Mouse (Mus musculus): ENCODE measurements around the gene Eno1.

Eno1 gene

DNA sequence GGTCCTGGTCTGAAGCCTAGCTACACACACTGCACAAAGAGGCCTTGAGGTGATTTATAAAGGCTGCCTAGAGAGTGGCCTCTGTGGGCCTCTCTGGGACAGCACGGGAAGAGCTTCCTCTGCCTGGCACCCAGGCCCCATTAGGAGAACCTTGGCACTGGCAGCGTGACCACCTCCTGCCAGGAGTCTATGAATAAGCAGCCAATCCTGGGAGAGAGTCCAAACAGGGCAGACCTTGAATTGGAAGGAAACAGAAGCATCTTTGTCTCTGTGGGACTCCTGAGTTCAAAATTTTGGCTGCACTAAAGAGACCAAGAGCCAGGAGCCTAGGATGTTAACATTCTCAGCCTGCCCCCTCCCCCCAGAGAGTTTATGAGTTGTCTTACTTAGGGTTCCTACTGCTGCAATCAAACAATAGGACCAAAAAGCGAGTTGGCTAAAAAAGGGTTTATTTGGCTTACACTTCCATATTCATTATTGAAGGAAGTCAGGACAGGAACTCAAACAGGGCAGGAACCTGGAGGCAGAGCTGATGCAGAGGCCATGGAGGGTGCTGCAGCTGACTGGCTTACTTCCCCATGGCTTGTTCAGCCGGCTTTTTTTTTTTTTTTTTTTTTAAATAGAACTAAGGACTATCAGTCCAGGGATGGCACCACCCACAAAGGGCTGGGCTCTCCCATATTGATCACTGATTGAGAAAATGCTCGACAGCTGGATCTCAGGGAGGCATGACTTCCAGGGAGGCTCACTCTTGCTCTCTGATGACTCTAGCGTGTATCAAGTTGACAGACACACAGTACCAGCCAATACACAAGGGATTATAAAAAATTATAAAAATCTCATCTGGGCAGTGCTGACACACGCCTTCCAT, 9.5 kb upstream of the Eno1 start:
- DNase-seq (ENCODE audit: low spot score in 2 of 2) = peak; percentile 72 to 74

GRCm38 (mm10) chr4:150228581-150229348, 7.8 kb upstream of the Eno1 start:
- DNase-seq (ENCODE audit: low spot score in 2 of 2) = no peak

DNA sequence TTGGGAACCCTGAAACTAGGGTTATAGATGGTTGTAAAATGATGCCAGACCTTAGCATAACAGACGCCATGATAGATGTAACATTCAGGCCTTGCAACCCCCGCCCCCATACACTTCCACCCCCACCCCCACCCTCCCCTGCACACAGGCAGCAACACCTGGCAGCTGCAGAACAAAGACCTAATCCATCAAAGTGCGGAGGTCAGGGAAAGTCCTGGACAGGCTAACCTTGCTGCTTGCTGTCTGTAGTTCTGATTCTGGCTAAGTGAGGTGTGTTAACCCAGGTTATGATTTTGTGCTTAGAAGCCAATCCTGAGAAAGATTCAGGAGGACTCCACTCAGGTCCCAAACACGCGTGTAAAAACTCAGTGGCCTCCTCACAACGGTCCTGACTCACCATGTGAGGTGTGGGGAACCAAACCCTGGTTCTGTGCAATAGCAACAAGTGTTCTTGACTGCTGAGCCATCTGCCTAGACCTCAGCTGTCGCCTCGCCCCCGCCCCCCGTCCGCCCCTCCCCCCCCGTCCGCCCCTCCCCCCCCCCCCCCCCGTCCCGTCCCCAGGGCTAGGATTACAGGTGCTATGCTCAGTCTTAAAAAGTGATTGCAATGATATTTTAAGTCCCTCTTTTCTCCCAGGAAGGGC, 6.7 kb upstream of the Eno1 start:
- DNase-seq (ENCODE audit: low spot score in 2 of 2) = no peak

- peak; percentile 69 to 87 for DNase-seq (ENCODE audit: low spot score in 2 of 2)
These were observed 5.8 kb upstream of the Eno1 start for GRCm38 (mm10) chr4:150230460-150231407.

GRCm38 (mm10) chr4:150231871-150232270, 4.7 kb upstream of the Eno1 start:
- peak in 1 of 2 experiments; percentile 63 for DNase-seq (ENCODE audit: low spot score in 2 of 2)

DNA sequence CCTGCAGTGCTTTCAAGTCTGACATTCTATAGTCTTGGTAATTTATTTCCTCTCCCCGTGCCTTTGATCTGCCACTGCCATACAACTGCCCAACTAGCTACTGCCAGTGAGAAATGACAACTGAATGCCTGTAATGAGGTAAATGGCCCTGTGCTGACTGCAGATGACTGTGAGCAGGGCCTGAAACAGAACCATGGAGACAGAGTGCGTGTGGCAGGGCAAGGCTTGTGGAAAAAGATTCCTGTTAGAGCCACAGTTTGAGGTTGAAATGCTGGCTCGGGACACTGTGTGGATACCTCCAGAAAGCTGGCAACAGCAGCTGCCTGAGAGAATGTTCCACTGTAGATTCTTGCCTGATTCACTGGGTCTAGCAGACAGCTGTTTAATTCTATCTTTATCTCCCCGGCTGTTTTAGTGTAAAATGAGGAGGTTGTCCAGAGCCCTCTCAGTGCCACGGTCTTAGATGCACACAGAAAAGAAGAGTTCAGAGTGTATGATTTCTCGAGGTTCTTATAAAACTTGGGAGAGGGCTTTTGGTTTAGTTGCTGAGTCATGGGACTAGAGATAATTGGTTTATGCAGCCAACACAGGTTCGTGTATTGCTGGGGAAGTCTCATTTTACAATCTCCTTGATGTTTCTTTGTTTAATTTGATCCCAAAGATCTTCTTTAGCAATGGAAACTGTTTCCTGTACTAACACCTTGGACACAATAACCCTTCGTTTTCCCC, 1.8 kb upstream of the Eno1 start:
- DNase-seq (ENCODE audit: low spot score in 2 of 2) = peak in 1 of 2 experiments; percentile 52

DNA sequence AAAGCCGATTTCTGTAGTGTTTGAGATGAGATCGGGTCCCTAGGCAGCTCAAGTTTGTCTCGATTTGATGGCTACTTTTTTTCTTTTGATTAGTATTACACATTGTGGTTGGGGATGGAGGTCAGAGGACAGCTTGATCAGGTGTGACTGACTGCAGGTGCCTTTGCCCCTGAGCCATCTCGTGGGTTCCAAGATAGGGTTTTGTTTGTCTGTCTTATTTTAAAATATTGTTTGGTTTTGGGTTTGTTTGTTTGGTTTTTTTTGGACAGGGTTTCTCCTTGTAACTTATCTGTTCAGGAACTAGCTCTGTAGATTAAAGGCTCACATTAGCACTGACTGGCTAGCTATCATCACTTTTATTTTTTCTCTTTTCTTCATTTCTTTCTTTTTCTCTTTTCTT, 936 bp upstream of the Eno1 start:
- DNase-seq (ENCODE audit: low spot score in 2 of 2) = no peak

DNA sequence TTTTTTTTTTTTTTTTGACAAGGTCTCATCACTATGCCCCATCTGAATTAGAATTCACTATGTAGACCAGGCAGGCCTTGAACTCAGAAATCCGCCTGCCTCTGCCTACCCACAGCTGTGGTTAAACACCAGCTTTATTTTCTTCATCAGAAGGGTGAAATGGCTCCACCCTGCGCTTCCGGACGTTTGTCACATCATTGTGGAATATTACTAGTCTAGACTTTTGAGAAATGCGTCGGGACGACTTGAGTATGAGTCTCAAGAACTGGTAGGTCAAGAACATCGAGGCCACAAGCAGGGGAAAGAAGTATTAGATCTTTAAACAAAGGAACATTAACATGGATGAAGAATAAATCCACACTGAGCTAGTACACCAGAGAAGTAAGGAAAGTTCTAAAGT, 490 bp upstream of the Eno1 start:
- DNase-seq (ENCODE audit: low spot score in 2 of 2) = no peak

DNA sequence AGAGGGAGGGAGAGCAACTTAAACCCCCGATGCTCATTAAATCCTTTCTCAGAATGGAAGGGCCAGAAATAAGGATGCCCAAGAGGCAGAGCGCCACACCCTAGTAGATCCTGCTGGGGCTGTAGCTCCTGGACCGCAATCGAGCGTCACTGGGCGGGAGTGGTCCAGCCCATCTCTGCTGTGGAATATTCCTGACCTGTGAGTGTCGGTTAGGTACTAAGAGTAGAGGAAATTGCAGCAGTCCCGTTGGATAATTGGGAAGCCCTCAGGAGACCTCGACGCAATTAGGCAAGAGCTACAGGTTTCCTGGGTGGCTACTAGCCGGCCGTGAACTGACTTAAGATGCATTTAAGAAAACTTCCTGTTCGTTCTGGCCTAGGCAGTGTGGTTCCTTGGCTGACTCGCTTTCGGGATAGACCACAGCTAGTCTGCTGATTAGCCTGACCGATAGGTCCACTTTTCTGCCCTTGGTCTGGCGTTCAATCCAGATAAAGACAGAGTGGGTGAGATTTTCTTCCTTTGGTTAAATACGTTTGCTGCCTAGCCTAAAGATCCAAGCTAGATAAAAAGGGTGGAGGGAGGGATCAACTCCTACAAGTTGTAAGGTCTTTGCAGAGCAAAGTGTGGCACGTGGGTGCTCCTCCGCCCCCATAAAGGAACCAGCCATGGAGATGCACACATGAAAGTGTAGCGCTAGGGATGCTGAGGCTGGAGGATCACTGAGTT, 1.3 kb downstream of the Eno1 start:
- no peak for DNase-seq (ENCODE audit: low spot score in 2 of 2)

DNA sequence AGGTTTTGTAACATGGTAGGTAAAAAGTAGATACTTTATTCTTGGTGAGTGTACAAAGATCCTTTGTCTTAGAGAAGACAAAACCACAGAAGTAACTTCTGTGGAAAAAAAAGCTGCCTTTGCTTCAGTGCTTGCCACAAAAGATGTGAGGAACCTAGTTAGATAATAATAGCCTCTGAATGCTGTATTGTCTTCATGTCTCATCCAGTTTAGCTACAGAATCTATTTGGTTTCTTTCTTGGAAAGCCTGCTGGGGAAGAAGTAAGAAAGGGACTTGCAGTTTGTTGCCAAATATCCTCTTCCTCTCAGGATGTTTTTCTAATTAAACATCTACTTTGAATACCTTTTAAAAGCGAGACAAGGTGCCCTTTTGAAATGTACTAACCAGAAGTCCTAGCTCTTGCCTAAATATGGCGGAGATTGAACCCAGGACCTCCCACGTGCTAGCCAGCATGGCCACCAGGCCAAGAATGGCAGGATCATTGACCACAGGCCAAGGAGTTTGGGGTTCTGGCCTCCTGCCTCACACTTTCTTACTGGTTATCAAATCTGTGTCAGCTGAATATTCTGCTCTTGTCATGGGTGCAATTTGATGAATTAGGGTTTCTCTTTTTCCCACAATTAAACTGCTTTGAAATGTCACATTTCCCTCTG, 2.0 kb downstream of the Eno1 start:
- DNase-seq (ENCODE audit: low spot score in 2 of 2) = no peak

- DNase-seq (ENCODE audit: low spot score in 2 of 2) = no peak
These were observed 2.6 kb downstream of the Eno1 start for GRCm38 (mm10) chr4:150239087-150239480.

DNA sequence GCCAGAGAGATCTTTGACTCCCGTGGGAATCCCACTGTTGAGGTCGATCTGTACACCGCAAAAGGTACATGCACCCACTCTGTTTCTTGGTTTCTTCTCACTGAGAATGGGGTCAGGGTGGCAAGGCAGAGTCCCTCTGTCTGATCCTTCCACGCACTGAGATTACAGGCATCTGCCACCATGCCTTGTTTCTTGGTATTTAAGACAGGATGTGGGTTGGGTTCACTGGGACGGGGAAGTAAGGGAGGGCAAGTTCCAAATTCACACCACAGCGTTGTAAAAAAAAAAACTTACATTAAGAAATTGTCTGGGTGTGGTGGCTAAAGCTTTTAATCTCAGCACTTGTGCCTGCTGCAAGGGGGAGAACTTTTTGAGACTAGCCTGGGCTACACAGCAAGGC, 3.0 kb downstream of the Eno1 start:
- DNase-seq (ENCODE audit: low spot score in 2 of 2) = no peak

- peak; percentile 71 to 87 for DNase-seq (ENCODE audit: low spot score in 2 of 2)
These were observed 3.4 kb downstream of the Eno1 start for GRCm38 (mm10) chr4:150239951-150240368.

DNA sequence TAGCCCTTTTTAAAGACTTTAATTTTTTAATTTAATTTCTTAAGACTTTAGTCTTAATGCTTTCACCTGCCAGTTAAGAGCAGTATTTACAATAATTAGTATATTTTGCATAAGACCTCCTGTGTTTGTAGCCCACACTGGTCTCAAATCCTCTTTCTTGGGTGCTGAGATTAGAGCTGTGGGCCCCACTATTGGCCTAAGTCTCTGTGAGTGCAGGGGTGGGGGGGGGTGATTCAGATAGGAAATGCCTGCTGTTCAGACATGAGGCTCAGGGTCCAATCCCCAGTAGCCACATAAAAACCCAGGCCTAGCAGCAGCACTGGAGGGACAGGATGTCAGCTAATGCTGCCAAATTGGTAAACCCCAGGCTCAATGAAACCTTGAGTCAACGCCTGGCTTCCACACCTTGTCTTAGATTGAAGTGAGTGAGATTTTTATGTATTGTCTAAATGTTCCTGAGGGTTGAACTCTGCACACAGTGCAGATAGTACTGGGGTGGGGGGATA, 3.9 kb downstream of the Eno1 start:
- DNase-seq (ENCODE audit: low spot score in 2 of 2) = no peak

GRCm38 (mm10) chr4:150241708-150242107, 5.2 kb downstream of the Eno1 start:
- DNase-seq (ENCODE audit: low spot score in 2 of 2) = no peak

DNA sequence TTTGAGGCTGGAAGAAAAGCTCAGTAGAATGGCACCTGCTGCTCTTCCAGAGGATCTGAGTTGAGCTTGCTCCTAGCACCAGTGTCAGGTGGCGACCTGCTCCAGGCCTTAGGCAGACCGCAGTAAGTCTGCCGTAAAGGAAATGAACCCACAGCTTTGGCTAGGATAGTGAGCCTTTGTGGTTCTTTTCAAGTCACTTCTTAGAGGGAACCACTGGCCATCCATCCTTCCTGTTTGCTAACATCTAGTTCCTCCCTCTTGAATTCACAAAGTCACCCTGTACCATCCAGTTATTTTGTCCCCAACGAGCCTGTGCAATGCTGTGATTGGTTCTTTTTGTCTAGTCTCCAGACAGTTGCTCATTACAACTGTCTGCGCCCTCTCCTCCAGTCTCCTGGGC, 6.2 kb downstream of the Eno1 start:
- no peak for DNase-seq (ENCODE audit: low spot score in 2 of 2)

DNA sequence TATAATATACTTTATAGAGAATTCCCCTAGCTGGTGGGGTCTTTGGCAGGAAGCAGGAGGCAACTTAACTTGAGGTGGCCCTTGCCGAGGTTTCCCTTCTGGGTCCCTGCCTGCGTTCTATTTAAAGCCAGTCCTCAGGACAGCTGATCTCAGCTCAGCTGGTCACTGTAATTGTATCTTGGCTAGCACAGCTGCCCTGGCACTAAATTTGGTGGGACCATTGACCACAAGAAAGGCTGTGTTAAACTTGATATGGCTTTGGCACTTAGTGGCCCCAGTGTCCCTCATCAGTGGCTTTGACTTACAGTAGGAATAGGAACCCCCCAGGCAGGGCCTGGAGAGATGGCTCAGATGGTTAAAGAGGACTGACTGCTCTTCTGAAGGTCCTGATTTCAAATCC, 9.4 kb downstream of the Eno1 start:
- DNase-seq (ENCODE audit: low spot score in 2 of 2) = no peak

GRCm38 (mm10) chr4:150248009-150248408, 11.5 kb downstream of the Eno1 start:
- DNase-seq (ENCODE audit: low spot score in 2 of 2) = peak in 1 of 2 experiments; percentile 80

GRCm38 (mm10) chr4:150248917-150249316, 12.4 kb downstream of the Eno1 start:
- no peak for DNase-seq (ENCODE audit: low spot score in 2 of 2)

Data from left cerebral cortex, adult 9 months (tissue).